Mouse (Mus musculus): ENCODE measurements around the gene Six5.

Gene Six5

GRCm38 (mm10) chr7:19096421-19096976 is 2.1 kb downstream of the Six5 start:
- no peak for DNase-seq (ENCODE audit: low spot score)

- no peak for DNase-seq (ENCODE audit: low spot score)
Observed at GRCm38 (mm10) chr7:19097217-19097616, 2.8 kb downstream of the Six5 start.

DNA sequence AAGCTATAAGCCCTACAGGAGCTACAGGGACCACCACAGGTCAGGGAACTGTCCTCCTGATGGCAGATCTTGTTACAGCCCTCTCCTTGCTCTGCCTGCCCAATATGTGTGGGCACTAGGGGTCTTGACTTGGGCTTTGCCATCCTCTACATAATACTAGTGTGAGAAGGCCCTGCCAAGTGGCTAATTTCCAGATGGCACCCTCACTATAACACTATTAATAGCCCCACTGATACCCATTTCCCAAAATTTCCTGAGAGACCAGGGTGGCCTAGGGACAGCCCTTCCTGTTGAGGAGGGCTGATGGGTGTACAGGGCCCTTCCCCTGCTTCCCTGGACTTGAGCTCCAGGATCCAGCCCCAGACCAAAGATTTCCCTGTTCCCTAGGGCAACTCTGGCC is 3.5 kb downstream of the Six5 start:
- DNase-seq (ENCODE audit: low spot score), result no peak

- no peak for DNase-seq (ENCODE audit: low spot score)
Observed at GRCm38 (mm10) chr7:19098811-19099210, 4.4 kb downstream of the Six5 start.

DNA sequence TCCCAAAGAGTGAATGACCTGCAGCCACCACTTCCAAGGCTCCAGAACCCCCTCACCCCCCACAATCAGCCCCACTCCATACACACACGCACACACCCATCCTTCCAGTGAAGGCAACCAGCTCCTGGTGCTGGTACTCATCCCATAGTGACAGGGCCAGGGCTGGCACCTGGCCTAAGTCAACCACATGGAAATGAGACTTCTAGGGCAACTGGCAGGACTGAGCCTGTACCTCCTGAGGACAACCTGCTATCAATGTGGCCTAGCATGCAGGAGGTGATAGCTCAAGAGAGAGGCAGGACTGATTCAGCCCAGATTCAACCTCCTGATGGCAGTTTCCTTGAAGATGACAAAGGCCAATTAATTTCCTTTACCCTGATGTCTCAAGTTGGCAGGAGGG is 5.9 kb downstream of the Six5 start:
- DNase-seq (ENCODE audit: low spot score), result no peak

DNA sequence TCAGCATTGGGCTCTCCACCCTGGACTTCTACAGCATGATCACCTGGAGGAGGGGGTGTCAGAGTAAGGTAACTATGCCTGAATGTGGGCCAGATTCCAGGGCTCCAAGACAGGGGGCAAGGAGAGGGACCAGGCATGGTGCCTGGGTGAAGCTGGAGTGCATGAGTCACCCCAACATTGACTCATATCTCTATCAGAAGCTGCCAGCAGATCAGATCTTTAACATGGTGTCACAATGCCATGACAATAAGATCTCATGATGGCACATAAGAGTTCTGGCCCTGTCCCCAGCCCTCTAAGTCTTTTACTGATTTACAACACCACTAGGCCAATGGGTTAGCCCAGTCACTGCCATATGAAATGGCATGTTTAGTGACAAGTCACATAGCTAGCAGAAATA is 9.3 kb downstream of the Six5 start:
- no peak for DNase-seq (ENCODE audit: low spot score)

GRCm38 (mm10) chr7:19104486-19104885 is 10.1 kb downstream of the Six5 start:
- DNase-seq (ENCODE audit: low spot score), result no peak

DNA sequence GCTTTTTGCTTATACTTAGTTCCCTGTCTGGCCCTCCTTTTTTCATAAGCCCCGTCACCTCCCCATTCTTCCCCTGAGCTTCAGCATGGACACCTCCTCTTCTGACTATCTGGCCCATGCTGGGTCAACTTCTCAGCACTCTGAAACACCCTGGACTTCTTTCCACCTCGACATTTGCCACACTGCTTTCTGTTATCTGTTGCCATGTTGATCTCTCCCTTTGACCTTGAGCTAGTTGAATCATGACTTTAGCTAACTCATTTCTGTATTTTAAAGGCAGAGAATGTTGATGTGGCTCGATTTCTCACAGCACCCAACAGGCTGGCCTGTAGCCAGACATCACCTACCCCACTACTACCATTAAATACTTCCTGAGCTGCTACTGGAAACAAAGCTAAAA is 13.0 kb downstream of the Six5 start:
- no peak for DNase-seq (ENCODE audit: low spot score)

GRCm38 (mm10) chr7:19109565-19109964 is 15.2 kb downstream of the Six5 start:
- DNase-seq (ENCODE audit: low spot score), result no peak

- peak; percentile 37 for DNase-seq (ENCODE audit: low spot score)
Observed at GRCm38 (mm10) chr7:19118028-19118771, 23.8 kb downstream of the Six5 start, which contains the start of gene Gm4969. Gm4969 (minus strand) TSS chr7:19118368.

DNA sequence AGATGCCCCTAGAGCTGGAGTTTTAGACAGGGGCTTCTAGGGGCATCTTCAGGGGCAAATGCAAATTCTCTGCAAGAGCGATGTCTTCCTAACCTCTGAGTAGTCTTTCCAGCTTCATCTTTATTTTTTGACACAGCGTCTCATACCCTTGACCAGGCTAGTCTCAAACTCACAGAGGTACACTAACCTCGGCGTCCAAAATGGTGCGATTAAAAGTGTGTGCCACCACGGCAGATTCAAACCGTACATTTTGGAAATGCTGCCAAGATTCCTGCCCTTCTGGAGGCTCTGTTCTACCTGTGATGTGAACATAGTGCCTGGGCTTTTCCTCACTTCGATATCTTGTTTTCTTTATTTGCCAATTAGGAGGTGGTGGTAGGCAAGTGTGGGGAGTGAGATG is 24.7 kb downstream of the Six5 start:
- DNase-seq (ENCODE audit: low spot score), result no peak

DNA sequence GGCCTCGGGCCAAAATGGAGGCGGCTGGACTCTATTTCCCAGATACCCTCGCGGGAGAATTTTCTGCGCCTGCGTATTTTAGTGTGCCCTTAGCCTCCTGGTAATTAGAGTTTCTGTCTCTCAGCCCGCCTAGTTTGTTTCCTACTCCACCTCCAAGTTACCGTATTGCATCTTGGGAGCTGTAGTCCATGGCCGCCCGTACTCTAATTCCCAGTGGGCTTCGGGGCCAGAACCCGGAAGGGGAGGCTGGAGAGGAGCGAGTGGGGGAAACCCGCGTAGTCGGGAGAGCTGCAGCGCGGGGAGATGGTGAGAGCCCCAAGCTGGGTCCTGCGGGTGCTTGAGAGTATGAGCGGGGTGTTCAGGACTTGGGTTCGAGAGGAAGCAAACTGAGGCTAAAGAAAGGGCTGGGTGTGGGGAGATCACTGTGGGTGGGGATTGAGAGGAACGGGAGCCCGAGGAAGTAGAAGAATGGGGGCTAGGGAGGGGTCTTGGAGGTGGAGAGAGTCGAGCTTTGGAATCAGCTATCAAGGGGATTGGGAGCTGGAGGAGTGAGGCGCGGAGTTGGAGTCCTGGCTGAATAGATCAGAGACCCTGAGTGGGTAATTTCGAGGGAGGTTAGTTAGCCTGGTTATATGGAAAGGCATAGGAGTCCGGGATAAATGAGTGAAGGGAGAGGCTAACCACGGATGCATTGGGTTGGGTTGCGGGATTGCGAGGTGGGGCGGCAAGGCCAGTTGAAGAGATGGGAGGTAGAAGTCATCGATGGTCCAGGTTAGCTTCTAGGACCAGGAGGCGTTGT is 25.4 kb downstream of the Six5 start, which contains the start of gene Fbxo46:
Gene Fbxo46, plus strand, starts transcription at position 229 of the 799 bp plus-strand sequence.
- peak; percentile 87 for DNase-seq (ENCODE audit: low spot score)

GRCm38 (mm10) chr7:19121686-19122085 is 27.3 kb downstream of the Six5 start:
- no peak for DNase-seq (ENCODE audit: low spot score)

- DNase-seq (ENCODE audit: low spot score), result no peak
Observed at GRCm38 (mm10) chr7:19124713-19125112, 30.3 kb downstream of the Six5 start.

GRCm38 (mm10) chr7:19127744-19128143 is 33.4 kb downstream of the Six5 start:
- DNase-seq (ENCODE audit: low spot score), result no peak

DNA sequence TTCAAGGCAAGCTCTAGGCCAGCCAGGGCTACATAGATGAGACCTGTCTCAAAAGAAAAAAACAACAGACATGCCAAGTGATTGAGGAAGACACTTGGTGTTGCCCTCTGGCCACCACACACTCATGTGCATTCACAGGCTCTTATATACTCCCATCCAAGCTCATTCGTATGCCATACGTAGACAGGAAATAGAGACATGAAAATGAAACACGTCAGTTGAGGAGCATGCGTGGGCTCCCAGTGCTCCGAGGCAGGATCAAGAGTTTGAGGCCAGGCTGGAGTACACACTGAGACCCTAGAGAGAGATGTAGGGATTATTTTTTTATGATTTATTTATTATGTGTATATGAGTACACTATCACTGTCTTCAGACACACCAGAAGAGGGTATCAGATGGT is 35.0 kb downstream of the Six5 start:
- no peak for DNase-seq (ENCODE audit: low spot score)

- no peak for DNase-seq (ENCODE audit: low spot score)
Observed at GRCm38 (mm10) chr7:19130657-19131056, 36.3 kb downstream of the Six5 start.

- peak; percentile 95 for DNase-seq (ENCODE audit: low spot score)
Observed at GRCm38 (mm10) chr7:19131324-19131848, 37.0 kb downstream of the Six5 start.

- DNase-seq (ENCODE audit: low spot score), result no peak
Observed at GRCm38 (mm10) chr7:19136168-19136567, 41.8 kb downstream of the Six5 start.

DNA sequence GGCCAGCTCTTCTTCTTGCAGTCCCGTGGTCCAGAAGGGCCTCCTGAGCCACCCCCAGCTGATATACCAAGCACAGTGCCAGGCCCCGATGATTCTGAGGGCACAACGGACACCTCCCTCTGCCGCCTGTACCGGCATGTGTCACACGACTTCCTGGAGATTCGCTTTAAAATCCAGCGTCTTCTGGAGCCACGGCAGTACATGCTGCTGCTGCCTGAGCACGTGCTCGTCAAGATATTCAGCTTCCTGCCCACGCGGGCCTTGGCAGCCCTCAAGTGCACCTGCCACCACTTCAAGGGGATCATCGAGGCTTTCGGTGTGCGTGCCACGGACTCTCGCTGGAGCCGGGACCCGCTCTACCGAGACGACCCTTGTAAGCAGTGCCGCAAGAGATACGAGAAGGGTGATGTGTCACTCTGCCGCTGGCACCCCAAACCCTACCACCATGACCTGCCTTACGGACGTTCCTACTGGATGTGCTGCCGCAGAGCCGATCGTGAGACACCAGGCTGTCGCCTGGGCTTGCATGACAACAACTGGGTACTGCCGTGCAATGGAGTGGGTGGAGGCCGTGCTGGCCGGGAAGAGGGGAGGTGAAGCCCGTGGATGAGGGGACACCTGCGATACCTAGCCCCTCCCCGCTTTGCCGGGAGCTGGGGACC is 42.4 kb downstream of the Six5 start:
- no peak for DNase-seq (ENCODE audit: low spot score)

- DNase-seq (ENCODE audit: low spot score), result peak; percentile 51
Observed at GRCm38 (mm10) chr7:19137380-19137779, 43.0 kb downstream of the Six5 start.

DNA sequence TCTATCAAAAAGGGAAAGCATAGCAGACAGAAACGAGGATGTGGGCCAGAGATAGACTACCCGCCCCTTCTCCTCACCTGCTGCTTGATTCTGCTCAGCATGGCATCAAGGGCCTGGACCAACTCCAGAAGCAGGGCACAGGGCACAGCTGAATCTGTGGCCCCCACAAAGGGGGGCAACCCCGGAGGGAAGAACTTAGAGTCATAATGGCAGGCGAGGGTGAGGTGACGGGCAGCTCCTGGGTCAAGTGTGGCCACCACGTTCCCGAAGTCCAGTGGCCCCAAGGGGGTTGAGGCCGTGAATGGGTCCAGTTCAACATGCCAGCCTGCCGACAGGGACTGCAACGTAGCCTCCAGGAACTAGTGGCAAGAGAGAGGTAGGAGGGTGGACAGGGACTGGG is 52.4 kb downstream of the Six5 start:
- no peak for DNase-seq (ENCODE audit: low spot score)

All from ovary, postnatal 14 days (tissue).